Mouse (Mus musculus) lung, postnatal 0 days (tissue): ENCODE results near the gene Fbxl17. TPM values are rescaled to one million over a fixed set of nuclear protein-coding genes. Genes with fewer than 3 reads are reported as not detected.

ENCODE experiments used
- ATAC-seq: fragments of 200-750 bp; cut with Nextera tagmentation; 2 replicates; pipeline ENCODE4 v1.8.0; 2017; ENCODE audit warnings: moderate library complexity
- DNase-seq: peaks from one replicate; pipeline ENCODE4 v3.0.0-alpha.2; 2016; ENCODE audit warnings: low spot score
- H3K27ac ChIP-seq: fragments of 300-500 bp; sonication (generic); 2 replicates; pipeline ENCODE4 v1.5.1; 2014; ENCODE audit warnings: antibody characterized with exemption, mild to moderate bottlenecking, low read length, mixed read lengths
- H3K27me3 ChIP-seq: fragments of 300-500 bp; sonication (generic); replicated peaks from 2 replicates; pipeline ENCODE4 v1.6.1; 2014; ENCODE audit warnings: low read length, mixed read lengths; ENCODE audit not compliant: insufficient read depth
- H3K36me3 ChIP-seq: fragments of 300-500 bp; sonication (generic); 2 replicates; pipeline ENCODE4 v1.6.1; 2014; ENCODE audit warnings: low read length, mixed read lengths; ENCODE audit not compliant: insufficient read depth
- H3K4me1 ChIP-seq: fragments of 300-500 bp; sonication (generic); 2 replicates; pipeline ENCODE4 v1.6.1; 2014; ENCODE audit warnings: antibody characterized with exemption, low read depth, low read length, mixed read lengths; ENCODE audit not compliant: insufficient read depth
- H3K4me2 ChIP-seq: fragments of 300-500 bp; sonication (generic); replicated peaks from 2 replicates; pipeline ENCODE4 v1.6.1; 2014; ENCODE audit warnings: low read depth, mild to moderate bottlenecking, low read length, moderate library complexity, mixed read lengths
- H3K4me3 ChIP-seq: fragments of 300-500 bp; sonication (generic); 2 replicates; pipeline ENCODE4 v1.5.1; 2014; ENCODE audit warnings: low read depth, low read length
- H3K9ac ChIP-seq: fragments of 300-500 bp; sonication (generic); replicated peaks from 2 replicates; pipeline ENCODE4 v1.6.1; 2014; ENCODE audit warnings: low read depth, mild to moderate bottlenecking
- H3K9me3 ChIP-seq: fragments of 300-500 bp; sonication (generic); 2 replicates; pipeline ENCODE4 v1.6.1; 2016; ENCODE audit warnings: low read length, mixed read lengths
- CTCF ChIP-seq: IDR thresholded peaks from 2 replicates; pipeline ENCODE4 v1.5.1; 2016; ENCODE audit warnings: antibody characterized with exemption, mild to moderate bottlenecking
- EP300 ChIP-seq: IDR thresholded peaks from 2 replicates; pipeline ENCODE4 v1.6.1; 2016; ENCODE audit warnings: antibody characterized with exemption, mild to moderate bottlenecking, control low read depth
- WGBS: fragments of 180-500 bp; shearing (Covaris S2); extraction: QIAGEN DNeasy Blood & Tissue Kit; methylation state at CpG from one replicate; pipeline ENCODE4 v1.1.7; 2014; 5-methylcytosine and 5-hydroxymethylcytosine counted together
- microRNA-seq: library from miRNA; unstranded; fragments of <30 nt; microRNA quantifications from one replicate; pipeline ENCODE4, GENCODE M21; 2016
- polyA plus RNA-seq: library from polyadenylated mRNA; unstranded; fragments of >200 nt; fragmentation: Nextera tagmentation; extraction: Ambion mirVana; gene quantifications from 2 replicates; pipeline ENCODE4 v1.2.1, GENCODE M21; 2015

The Fbxl17 gene
- polyA plus RNA-seq, 1 experiment from 2014 or later, result 6.9 TPM

DNA sequence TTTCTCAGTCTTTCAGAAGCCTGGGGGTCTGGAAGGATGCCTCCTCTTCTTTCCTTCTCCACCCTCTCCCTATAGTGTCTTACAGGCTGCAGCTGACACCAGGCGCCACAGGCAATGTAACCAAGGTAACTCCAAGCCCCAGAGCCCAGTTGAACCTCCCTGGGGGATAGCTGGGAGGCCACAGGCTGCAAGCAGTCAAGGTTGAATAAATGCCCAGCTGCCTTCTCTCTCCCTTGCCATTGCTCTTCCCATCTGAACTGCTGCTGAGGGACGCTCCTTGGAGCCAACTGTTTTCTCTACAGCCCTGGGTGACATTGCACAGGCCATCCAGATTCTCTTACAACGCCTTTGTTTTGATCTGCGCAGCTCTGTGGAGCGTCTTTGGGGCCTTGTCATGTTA lies 491.5 kb downstream of the Fbxl17 start:
- no peak overlapping the region for H3K9ac ChIP-seq
- no peaks in the 10 kb centered on the region for H3K4me1 ChIP-seq
- TF ChIP-seq EP300 (no peak), CTCF (no peak)
- H3K27me3 ChIP-seq, result no peaks in the 10 kb centered on the region
- DNase-seq, result no peak
- H3K9me3 ChIP-seq, result no peaks in the 10 kb centered on the region
- H3K4me3 ChIP-seq, result no peak overlapping the region
- no peaks in the 10 kb centered on the region for H3K36me3 ChIP-seq
- no peak overlapping the region for H3K4me2 ChIP-seq
- no peak for ATAC-seq
- WGBS, result 70% methylated on average over 5 of the region's 5 CpGs
- no peak overlapping the region for H3K27ac ChIP-seq

DNA sequence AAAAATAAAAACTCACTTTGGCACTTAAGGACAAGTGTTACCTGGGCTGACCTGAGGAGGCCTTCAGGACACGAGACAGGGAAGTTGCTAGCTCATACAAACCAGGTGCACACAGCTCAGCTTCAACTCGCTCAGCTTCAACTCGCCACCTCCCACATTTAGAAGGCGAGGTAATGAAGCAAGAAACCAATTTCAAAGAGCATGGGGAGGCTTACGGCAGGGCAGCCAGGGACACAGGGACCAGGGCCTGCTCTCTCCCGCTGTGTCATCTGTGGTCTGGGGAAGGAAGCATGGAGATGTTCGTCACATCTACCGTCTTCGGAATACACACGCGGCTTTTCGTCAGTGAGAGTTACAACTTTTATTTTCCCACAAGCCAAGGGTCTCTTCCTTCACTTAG lies 491.9 kb downstream of the Fbxl17 start:
- 86% methylated on average over 12 of the region's 12 CpGs for WGBS
- DNase-seq (no peak), ATAC-seq (no peak)
- H3K27ac ChIP-seq, result no peak overlapping the region
- H3K9ac ChIP-seq, result no peak overlapping the region
- no peaks in the 10 kb centered on the region for H3K27me3 ChIP-seq
- no peak overlapping the region for H3K4me2 ChIP-seq
- TF ChIP-seq CTCF (no peak), EP300 (no peak)
- H3K4me1 ChIP-seq, result no peaks in the 10 kb centered on the region
- H3K4me3 ChIP-seq, result no peak overlapping the region
- no peaks in the 10 kb centered on the region for H3K9me3 ChIP-seq
- no peaks in the 10 kb centered on the region for H3K36me3 ChIP-seq

Small RNAs within 50 kb of the gene (microRNA-seq; reads per million reads assigned to microRNA genes)
- gene Gm24813, result not detected
